Mouse (Mus musculus) MEL (cell line): ENCODE data around the gene Eogt. TPM values are rescaled to one million over a fixed set of nuclear protein-coding genes. Genes with fewer than 3 reads are reported as not detected.

Experiments
- DNase-seq: peaks from one replicate; pipeline ENCODE4 v3.0.0; 2011; ENCODE audit warnings: low read depth, low spot score
- H3K27ac ChIP-seq: 2 replicates; pipeline ENCODE4 v1.5.1; 2012; ENCODE audit warnings: low read depth, mild to moderate bottlenecking, control low read depth, low read length, moderate library complexity; ENCODE audit not compliant: control insufficient read depth
- H3K27me3 ChIP-seq, 2 experiments: fragments of 150-350 bp in 1 of 2; sonication (generic) in 1 of 2; 2 replicates each; pipeline ENCODE4 v1.6.1; 2012; ENCODE audit warnings: low read length in 2 of 2, mild to moderate bottlenecking in 2 of 2, improper control_type of control experiment in 1 of 2, moderate library complexity in 1 of 2; ENCODE audit not compliant: insufficient read depth in 2 of 2, control insufficient read depth in 1 of 2
- H3K36me3 ChIP-seq, 2 experiments: 2 replicates each; pipeline ENCODE4 v1.6.1; 2012 to 2014; ENCODE audit warnings: low read length in 2 of 2, improper control_type of control experiment in 1 of 2, inconsistent platforms in 1 of 2, mild to moderate bottlenecking in 1 of 2; ENCODE audit not compliant: insufficient read depth in 2 of 2, control insufficient read depth in 1 of 2
- H3K4me1 ChIP-seq, 2 experiments: fragments of 150-350 bp in 1 of 2; sonication (generic) in 1 of 2; 2 replicates each; pipeline ENCODE4 v1.6.1; 2012; ENCODE audit warnings: low read length in 2 of 2, improper control_type of control experiment in 1 of 2, mild to moderate bottlenecking in 1 of 2; ENCODE audit not compliant: insufficient read depth in 2 of 2, control insufficient read depth in 1 of 2
- H3K4me3 ChIP-seq, 2 experiments: fragments of 150-350 bp in 1 of 2; sonication (generic) in 1 of 2; 2 replicates each; pipeline ENCODE4 v1.5.1; 2012; ENCODE audit warnings: low read depth in 2 of 2, low read length in 2 of 2, mild to moderate bottlenecking in 2 of 2, moderate library complexity in 2 of 2, control low read depth in 1 of 2, improper control_type of control experiment in 1 of 2; ENCODE audit not compliant: control insufficient read depth in 1 of 2, insufficient read depth in 1 of 2
- H3K79me2 ChIP-seq: 2 replicates; pipeline ENCODE4 v1.6.1; 2012; ENCODE audit warnings: mild to moderate bottlenecking, low read length, moderate library complexity; ENCODE audit not compliant: control insufficient read depth, poor library complexity, insufficient read depth
- H3K9ac ChIP-seq: 2 replicates; pipeline ENCODE4 v1.6.1; 2012; ENCODE audit warnings: low read depth, mild to moderate bottlenecking, control low read depth, low read length, moderate library complexity; ENCODE audit not compliant: control insufficient read depth, poor library complexity, severe bottlenecking
- H3K9me3 ChIP-seq: fragments of 150-350 bp; sonication (generic); replicated peaks from 2 replicates; pipeline ENCODE4 v1.6.1; 2012; ENCODE audit warnings: mild to moderate bottlenecking, low read length, improper control_type of control experiment, moderate library complexity; ENCODE audit not compliant: insufficient read depth
- BHLHE40 ChIP-seq: IDR thresholded peaks from 2 replicates; pipeline ENCODE4 v1.6.1; 2012; ENCODE audit warnings: low read depth, mild to moderate bottlenecking, inconsistent platforms, low read length, improper control_type of control experiment, borderline replicate concordance
- CHD1 ChIP-seq: IDR thresholded peaks from 2 replicates; pipeline ENCODE4 v1.6.1; 2012; ENCODE audit warnings: low read depth, mild to moderate bottlenecking, inconsistent platforms, low read length, improper control_type of control experiment
- CHD2 ChIP-seq: IDR thresholded peaks from 2 replicates; pipeline ENCODE4 v1.6.1; 2011; ENCODE audit warnings: low read length, improper control_type of control experiment
- CTCF ChIP-seq, 3 experiments: IDR thresholded peaks in 2 of 3; conservative IDR thresholded peaks in 1 of 3; 2 replicates each; pipeline ENCODE4 v1.5.1; 2011 to 2012; ENCODE audit warnings: low read length in 3 of 3, low read depth in 2 of 3, mild to moderate bottlenecking in 2 of 3, improper control_type of control experiment in 1 of 3, inconsistent platforms in 1 of 3, mixed read lengths in 1 of 3, moderate library complexity in 1 of 3; ENCODE audit not compliant: control insufficient read depth in 1 of 3, insufficient read depth in 1 of 3, poor library complexity in 1 of 3, severe bottlenecking in 1 of 3
- E2F4 ChIP-seq: IDR thresholded peaks from 2 replicates; pipeline ENCODE4 v1.6.1; 2011; ENCODE audit warnings: low read depth, low read length, improper control_type of control experiment, borderline replicate concordance
- ELF1 ChIP-seq: IDR thresholded peaks from 2 replicates; pipeline ENCODE4 v1.6.1; 2014; ENCODE audit warnings: low read depth, mild to moderate bottlenecking, inconsistent platforms, low read length, improper control_type of control experiment, moderate library complexity
- EP300 ChIP-seq, 2 experiments: IDR thresholded peaks; 2 replicates each; pipeline ENCODE4 v1.6.1; 2011; ENCODE audit warnings: improper control_type of control experiment in 2 of 2, low read length in 2 of 2, low read depth in 1 of 2, mild to moderate bottlenecking in 1 of 2
- ETS1 ChIP-seq: IDR thresholded peaks from 2 replicates; pipeline ENCODE4 v1.6.1; 2012; ENCODE audit warnings: low read depth, mild to moderate bottlenecking, inconsistent platforms, low read length, improper control_type of control experiment, moderate library complexity
- GABPA ChIP-seq: IDR thresholded peaks from 2 replicates; pipeline ENCODE4 v1.6.1; 2012; ENCODE audit warnings: low read depth, mild to moderate bottlenecking, inconsistent platforms, low read length, improper control_type of control experiment, moderate library complexity
- HCFC1 ChIP-seq: IDR thresholded peaks from 2 replicates; pipeline ENCODE4 v1.6.1; 2012; ENCODE audit warnings: low read depth, mild to moderate bottlenecking, inconsistent platforms, low read length, improper control_type of control experiment, moderate library complexity
- JUND ChIP-seq: IDR thresholded peaks from 2 replicates; pipeline ENCODE4 v1.6.1; 2011; ENCODE audit warnings: low read depth, mild to moderate bottlenecking, improper control_type of control experiment, low read length
- KAT2A ChIP-seq: conservative IDR thresholded peaks from 2 replicates; pipeline ENCODE4 v1.6.1; 2012; ENCODE audit warnings: low read depth, low read length, improper control_type of control experiment, inconsistent platforms
- MAFK ChIP-seq: IDR thresholded peaks from 2 replicates; pipeline ENCODE4 v1.6.1; 2011; ENCODE audit warnings: low read depth, mild to moderate bottlenecking, low read length, improper control_type of control experiment, borderline replicate concordance
- MAX ChIP-seq: IDR thresholded peaks from 2 replicates; pipeline ENCODE4 v1.6.1; 2011; ENCODE audit warnings: low read length, improper control_type of control experiment
- MAZ ChIP-seq: IDR thresholded peaks from 2 replicates; pipeline ENCODE4 v1.6.1; 2012; ENCODE audit warnings: low read depth, mild to moderate bottlenecking, inconsistent platforms, low read length, improper control_type of control experiment
- MEF2A ChIP-seq: IDR thresholded peaks from 2 replicates; pipeline ENCODE4 v1.6.1; 2014; ENCODE audit warnings: low read depth, mild to moderate bottlenecking, inconsistent platforms, low read length, improper control_type of control experiment; ENCODE audit not compliant: poor library complexity, insufficient replicate concordance, severe bottlenecking; ENCODE audit errors: extremely low read depth
- MXI1 ChIP-seq: IDR thresholded peaks from 2 replicates; pipeline ENCODE4 v1.6.1; 2011; ENCODE audit warnings: mild to moderate bottlenecking, low read depth, low read length, improper control_type of control experiment
- MYB ChIP-seq: IDR thresholded peaks from 2 replicates; pipeline ENCODE4 v1.6.1; 2011; ENCODE audit warnings: mild to moderate bottlenecking, low read depth, low read length, improper control_type of control experiment
- MYC ChIP-seq: IDR thresholded peaks from 2 replicates; pipeline ENCODE4 v1.6.1; 2011; ENCODE audit warnings: low read depth, mild to moderate bottlenecking, low read length, improper control_type of control experiment, moderate library complexity
- NELFE ChIP-seq: IDR thresholded peaks from 2 replicates; pipeline ENCODE4 v1.6.1; 2011; ENCODE audit warnings: low read depth, low read length, improper control_type of control experiment
- NRF1 ChIP-seq: IDR thresholded peaks from 2 replicates; pipeline ENCODE4 v1.6.1; 2014; ENCODE audit warnings: low read depth, mild to moderate bottlenecking, inconsistent platforms, low read length, improper control_type of control experiment, moderate library complexity; ENCODE audit not compliant: poor library complexity, insufficient read depth, severe bottlenecking
- POLR2A ChIP-seq, 2 experiments: IDR thresholded peaks; 2 replicates each; pipeline ENCODE4 v1.6.1; 2011 to 2012; ENCODE audit warnings: low read length in 2 of 2, mild to moderate bottlenecking in 2 of 2, control low read depth in 1 of 2, improper control_type of control experiment in 1 of 2, low read depth in 1 of 2, moderate library complexity in 1 of 2; ENCODE audit not compliant: control insufficient read depth in 1 of 2, insufficient read depth in 1 of 2, poor library complexity in 1 of 2
- POLR2AphosphoS5 ChIP-seq: IDR thresholded peaks from 2 replicates; pipeline ENCODE4 v1.6.1; 2012; ENCODE audit warnings: low read depth, borderline replicate concordance, mild to moderate bottlenecking, inconsistent platforms, low read length, moderate library complexity, mixed read lengths
- RAD21 ChIP-seq: IDR thresholded peaks from 2 replicates; pipeline ENCODE4 v1.6.1; 2011; ENCODE audit warnings: mild to moderate bottlenecking, low read depth, low read length, improper control_type of control experiment
- RCOR1 ChIP-seq: IDR thresholded peaks from 2 replicates; pipeline ENCODE4 v1.6.1; 2012; ENCODE audit warnings: low read depth, mild to moderate bottlenecking, inconsistent platforms, low read length, improper control_type of control experiment
- SIN3A ChIP-seq: IDR thresholded peaks from 2 replicates; pipeline ENCODE4 v1.6.1; 2012; ENCODE audit warnings: low read length, improper control_type of control experiment, inconsistent platforms
- SMC3 ChIP-seq: IDR thresholded peaks from 2 replicates; pipeline ENCODE4 v1.6.1; 2011; ENCODE audit warnings: low read depth, low read length, improper control_type of control experiment
- TAL1 ChIP-seq: IDR thresholded peaks from 2 replicates; pipeline ENCODE4 v1.6.1; 2012; ENCODE audit warnings: mild to moderate bottlenecking, inconsistent platforms, low read length, moderate library complexity, mixed read lengths
- TBP ChIP-seq: IDR thresholded peaks from 2 replicates; pipeline ENCODE4 v1.8.0; 2011; ENCODE audit warnings: low read depth, low read length, improper control_type of control experiment
- TCF12 ChIP-seq: IDR thresholded peaks from 2 replicates; pipeline ENCODE4 v1.6.1; 2014; ENCODE audit warnings: low read depth, mild to moderate bottlenecking, inconsistent platforms, low read length, improper control_type of control experiment, moderate library complexity
- USF1 ChIP-seq: IDR thresholded peaks from 2 replicates; pipeline ENCODE4 v1.6.1; 2014; ENCODE audit warnings: low read depth, mild to moderate bottlenecking, inconsistent platforms, low read length, improper control_type of control experiment, moderate library complexity
- USF2 ChIP-seq, 2 experiments: IDR thresholded peaks; 2 replicates each; pipeline ENCODE4 v1.6.1; 2011 to 2012; ENCODE audit warnings: improper control_type of control experiment in 2 of 2, low read length in 2 of 2, borderline replicate concordance in 1 of 2, inconsistent platforms in 1 of 2, low read depth in 1 of 2, mild to moderate bottlenecking in 1 of 2; ENCODE audit not compliant: insufficient read depth in 1 of 2
- ZC3H11A ChIP-seq: IDR thresholded peaks from 2 replicates; pipeline ENCODE4 v1.6.1; 2012; ENCODE audit warnings: low read depth, mild to moderate bottlenecking, inconsistent platforms, low read length, improper control_type of control experiment
- ZMIZ1 ChIP-seq: IDR thresholded peaks from 2 replicates; pipeline ENCODE4 v1.6.1; 2012; ENCODE audit warnings: low read depth, mild to moderate bottlenecking, inconsistent platforms, low read length, improper control_type of control experiment, moderate library complexity
- ZNF384 ChIP-seq: IDR thresholded peaks from 2 replicates; pipeline ENCODE4 v1.6.1; 2012; ENCODE audit warnings: low read depth, mild to moderate bottlenecking, inconsistent platforms, low read length, improper control_type of control experiment
- polyA plus RNA-seq, 2 experiments: library from polyadenylated mRNA; stranded (reverse) in 1 of 2; unstranded in 1 of 2; fragments of >175 nt in 1 of 2; fragments of >200 nt in 1 of 2; gene quantifications; 2 replicates each; pipeline versions ENCODE4 v1.2.1 to v1.2.4; 2012; ENCODE audit warnings: low replicate concordance in 2 of 2, low read depth in 1 of 2; ENCODE audit not compliant: insufficient read length in 2 of 2, insufficient read depth in 1 of 2, missing spikeins in 1 of 2
- total RNA-seq: library from RNA; depleted of rRNA; stranded (reverse); fragments of 300-350 nt; gene quantifications from 2 replicates; pipeline ENCODE4 v1.2.3, GENCODE M21; 2012

Gene Eogt
- total and polyA plus RNA-seq, 3 experiments: 6.0 to 8.3 TPM; not detected in 1

DNA sequence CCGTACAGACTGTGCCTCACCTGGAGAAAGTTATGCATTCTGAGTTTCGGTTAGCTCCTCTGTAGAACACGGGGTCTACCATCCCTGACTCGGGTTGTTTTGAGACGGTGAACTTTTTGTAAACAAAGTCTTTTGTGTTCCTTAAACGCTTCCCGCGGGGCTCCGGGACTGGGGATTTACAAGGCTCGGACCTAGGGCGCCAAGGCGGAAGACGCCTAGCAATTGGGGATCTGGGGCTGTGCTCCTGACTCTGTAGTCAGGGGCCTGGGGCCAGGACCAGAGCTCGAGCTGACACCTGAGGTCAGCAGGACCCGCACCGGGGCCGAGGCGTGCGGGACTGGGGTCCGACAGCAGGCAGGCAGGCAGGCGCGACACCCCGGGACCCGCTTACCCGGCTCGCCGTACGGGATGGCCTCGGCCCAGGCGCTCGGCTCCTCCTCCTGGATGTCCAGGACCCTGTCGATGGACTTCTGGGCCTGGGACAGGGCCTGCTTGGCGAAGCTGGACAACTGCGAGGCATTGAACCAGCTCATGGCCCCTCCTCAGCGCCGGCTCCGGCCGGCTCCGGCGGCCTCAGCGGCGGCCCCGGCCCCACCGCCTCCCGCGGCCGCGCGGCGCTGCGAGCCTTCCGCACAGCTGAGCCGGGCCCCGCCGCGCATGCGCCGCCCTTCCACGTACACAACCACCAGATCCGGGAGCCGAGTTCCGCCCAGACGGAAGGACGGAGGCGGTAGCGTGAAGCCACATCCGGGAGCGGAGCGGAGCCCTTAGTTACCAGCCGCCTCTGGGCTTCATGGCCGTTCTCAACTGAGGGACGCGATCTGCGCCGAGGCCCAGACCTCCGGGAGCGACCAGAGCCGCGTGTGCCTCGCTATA, 29.7 kb upstream of the Eogt start, which contains the start of gene Tmf1:
TSS of gene Tmf1 (minus strand) at position 632 of the 876 bp plus-strand sequence.
- Histone ChIP-seq H3K79me2 (peaks cover 26% of the 10 kb centered on the region), H3K9me3 (no peaks in the 10 kb centered on the region), H3K9ac (peak within 1 kb of the TSS; percentile 91), H3K27me3 (no peaks in the 10 kb centered on the region), H3K4me3 (peak within 1 kb of the TSS; percentile 83 to 94), H3K27ac (peak within 1 kb of the TSS; percentile 92), H3K4me1 (peaks cover 7 to 22% of the 10 kb centered on the region in 2 experiments), H3K36me3 (peaks cover 4 to 30% of the 10 kb centered on the region in 2 experiments)
- DNase-seq: peak; percentile 95
- TF ChIP-seq MXI1 (peak; percentile 50; the same call in 1 of the 2 replicates), CTCF (IDR thresholded peaks at IDR 0.05 in 2 of 3, conservative IDR thresholded peaks at IDR 0.05 in 1 of 3; ENCODE audit: control insufficient read depth in 1 of 3, insufficient read depth in 1 of 3, low read depth in 2 of 3, low read length in 3 of 3, poor library complexity in 1 of 3, severe bottlenecking in 1 of 3) (0 out of 6 replicates have a peak, but pooled peaks of 1 of the 3 experiments have one; percentile 1), MYB (peak; percentile 34; the same call in 1 of the 2 replicates), TBP (peak; percentile 52; the same call in 1 of the 2 replicates), SIN3A (peak; percentile 76), CHD1 (0 out of 2 replicates have a peak, but pooled peaks have one; percentile 1), KAT2A (peak; percentile 61; the same call in 1 of the 2 replicates), ELF1 (peak; percentile 86), ZC3H11A (no peak), MAX (no peak; the same call in 1 of the 2 replicates), EP300 (IDR thresholded peaks at IDR 0.05; ENCODE audit: low read depth in 1 of 2, low read length in 2 of 2) (no peak), HCFC1 (peak; percentile 84), SMC3 (no peak), ZNF384 (no peak), MEF2A (no peak), RCOR1 (no peak), CHD2 (no peak), ETS1 (peak; percentile 60; the same call in 1 of the 2 replicates), MAZ (no peak), RAD21 (no peak), GABPA (no peak), MAFK (no peak), NRF1 (peak; percentile 84), USF1 (no peak), E2F4 (no peak), BHLHE40 (no peak), NELFE (peak; percentile 77), TCF12 (peak; percentile 48), POLR2AphosphoS5 (no peak), USF2 (IDR thresholded peaks at IDR 0.05; ENCODE audit: borderline replicate concordance in 1 of 2, insufficient read depth in 1 of 2, low read depth in 1 of 2, low read length in 2 of 2) (no peak), TAL1 (no peak), JUND (no peak), POLR2A (IDR thresholded peaks at IDR 0.05; ENCODE audit: control insufficient read depth in 1 of 2, insufficient read depth in 1 of 2, low read depth in 1 of 2, low read length in 2 of 2, poor library complexity in 1 of 2) (peak; percentile 93 to 97), MYC (no peak), ZMIZ1 (peak; percentile 88; the same call in 1 of the 2 replicates)
